Mouse (Mus musculus) intestine, postnatal 0 days (tissue): ENCODE measurements around the gene Fbxo42. TPM values are rescaled to one million over a fixed set of nuclear protein-coding genes. Genes with fewer than 3 reads are reported as not detected.
A peak's percentile ranks its signal among the peaks of the same experiment; 100 is the strongest.

Source experiments
- ATAC-seq: fragments of 200-750 bp; cut with Nextera tagmentation; 2 replicates; pipeline ENCODE4 v1.8.0; 2017; ENCODE audit warnings: mild to moderate bottlenecking, moderate TSS enrichment, moderate library complexity
- H3K27ac ChIP-seq: fragments of 300-500 bp; sonication (generic); 2 replicates; pipeline ENCODE4 v1.5.1; 2014; ENCODE audit warnings: mild to moderate bottlenecking, low read depth, low read length, moderate library complexity
- H3K27me3 ChIP-seq: fragments of 300-500 bp; sonication (generic); replicated peaks from 2 replicates; pipeline ENCODE4 v1.6.1; 2014; ENCODE audit warnings: low read length, mixed read lengths; ENCODE audit not compliant: control insufficient read depth, insufficient read depth
- H3K36me3 ChIP-seq: fragments of 300-500 bp; sonication (generic); 2 replicates; pipeline ENCODE4 v1.6.1; 2014; ENCODE audit warnings: mild to moderate bottlenecking, moderate library complexity; ENCODE audit not compliant: control insufficient read depth, insufficient read depth
- H3K4me1 ChIP-seq: fragments of 300-500 bp; sonication (generic); replicated peaks from 2 replicates; pipeline ENCODE4 v1.6.1; 2014; ENCODE audit warnings: antibody characterized with exemption, low read length, mixed read lengths; ENCODE audit not compliant: control insufficient read depth, insufficient read depth
- H3K4me2 ChIP-seq: fragments of 300-500 bp; sonication (generic); replicated peaks from 2 replicates; pipeline ENCODE4 v1.6.1; 2014; ENCODE audit warnings: low read depth, mild to moderate bottlenecking, moderate library complexity
- H3K4me3 ChIP-seq: fragments of 300-500 bp; sonication (generic); 2 replicates; pipeline ENCODE4 v1.5.1; 2014; ENCODE audit warnings: low read depth, low read length
- H3K9ac ChIP-seq: fragments of 300-500 bp; sonication (generic); 2 replicates; pipeline ENCODE4 v1.6.1; 2014; ENCODE audit warnings: mild to moderate bottlenecking, low read depth, low read length
- H3K9me3 ChIP-seq: fragments of 300-500 bp; sonication (generic); 2 replicates; pipeline ENCODE4 v1.6.1; 2016; ENCODE audit warnings: mixed run types; ENCODE audit not compliant: control insufficient read depth
- CTCF ChIP-seq: sonication (generic); IDR thresholded peaks from 2 replicates; pipeline ENCODE4 v1.5.1; 2016; ENCODE audit warnings: low read depth, mild to moderate bottlenecking, control low read depth, antibody characterized with exemption, moderate library complexity
- WGBS: fragments of 180-500 bp; shearing (Covaris S2); extraction: QIAGEN DNeasy Blood & Tissue Kit; methylation state at CpG from one replicate; pipeline ENCODE4 v1.1.7; 2014; 5-methylcytosine and 5-hydroxymethylcytosine counted together
- polyA plus RNA-seq: library from polyadenylated mRNA; unstranded; fragments of >200 nt; fragmentation: Nextera tagmentation; extraction: Ambion mirVana; gene quantifications from 2 replicates; pipeline ENCODE4 v1.2.1, GENCODE M21; 2015

Gene Fbxo42
- polyA plus RNA-seq, 1 experiment from 2014 or later = 11.6 TPM

DNA sequence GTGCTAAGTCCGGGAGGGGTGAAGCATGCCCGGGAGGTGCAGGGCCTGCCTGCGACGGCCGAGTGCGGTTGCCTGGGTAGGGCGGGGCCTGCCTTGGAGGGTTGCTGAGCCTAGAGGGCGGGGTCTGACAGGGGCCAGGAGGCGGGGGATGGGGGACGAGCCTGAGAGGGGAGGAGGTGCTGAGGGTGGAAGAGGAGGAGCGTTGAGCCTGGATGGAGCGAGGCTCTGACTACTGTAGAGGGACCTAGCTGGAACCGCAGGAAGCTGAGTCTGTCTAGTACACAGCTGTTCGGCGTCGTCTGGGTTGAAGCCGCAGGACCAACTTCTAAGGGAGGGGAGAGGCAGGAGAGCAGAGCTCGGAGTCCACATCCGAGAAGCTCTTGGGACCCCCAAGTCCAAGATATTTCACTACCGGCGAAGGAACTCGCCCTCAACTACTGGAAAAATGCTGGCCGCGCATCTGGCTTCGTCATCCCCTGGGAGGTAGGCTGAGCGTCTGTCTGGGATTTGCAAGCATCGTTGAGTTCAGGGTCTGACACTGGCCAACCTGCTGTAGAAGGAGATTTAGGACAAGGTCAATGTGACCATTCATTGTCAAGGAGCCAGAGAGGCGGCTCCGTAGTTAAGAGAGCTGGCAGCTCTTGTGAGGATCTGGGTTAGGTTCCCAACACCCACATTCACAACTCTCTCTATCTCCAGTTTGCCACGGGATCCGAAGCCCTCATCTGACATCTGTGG lies 91.8 kb downstream of the Fbxo42 start, which contains the start of gene Arhgef19:
TSS of gene Arhgef19 (plus strand) at position 112 of the 738 bp plus-strand sequence.
- Histone ChIP-seq H3K27me3 (no peaks in the 10 kb centered on the region), H3K36me3 (no peaks in the 10 kb centered on the region; the same call in 1 of the 2 replicates), H3K4me1 (peaks cover 11% of the 10 kb centered on the region; the same call in 1 of the 2 replicates), H3K9ac (peak within 1 kb of the TSS; percentile 26; the same call in 1 of the 2 replicates), H3K4me3 (peak within 1 kb of the TSS; percentile 37), H3K27ac (peak within 1 kb of the TSS; percentile 68), H3K4me2 (peak within 1 kb of the TSS; percentile 78), H3K9me3 (no peaks in the 10 kb centered on the region)
- no peak; the same call in 1 of the 2 replicates for TF ChIP-seq CTCF
- peak; percentile 79 for ATAC-seq
- 3% methylated on average over 31 of the region's 31 CpGs for WGBS

DNA sequence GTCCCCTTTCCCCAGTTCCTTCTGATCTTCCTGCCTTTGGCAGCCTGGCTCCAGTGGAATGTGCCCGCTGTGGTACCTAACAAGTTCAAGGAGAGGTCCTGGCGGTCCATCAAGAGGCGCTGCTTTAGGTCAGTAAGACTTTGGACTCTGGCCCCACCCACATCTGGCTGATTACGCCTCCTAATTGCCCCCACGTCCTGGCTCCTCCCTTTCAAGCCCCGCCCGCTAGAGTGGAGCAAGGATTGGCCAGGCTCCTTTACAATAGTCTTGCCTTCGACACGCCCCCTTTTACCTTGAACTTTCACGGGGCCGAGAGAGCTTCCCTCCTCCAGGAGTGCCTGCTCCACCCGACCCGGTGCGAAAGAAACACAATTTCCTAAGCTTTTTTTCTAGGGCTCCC lies 92.9 kb downstream of the Fbxo42 start:
- no peaks in the 10 kb centered on the region for H3K9me3 ChIP-seq
- peak overlapping the region; percentile 78 for H3K4me2 ChIP-seq
- H3K4me3 ChIP-seq = peak overlapping the region; percentile 37
- H3K27me3 ChIP-seq = no peaks in the 10 kb centered on the region
- peak; percentile 79 for ATAC-seq
- no peak for TF ChIP-seq CTCF
- H3K27ac ChIP-seq = peak overlapping the region; percentile 58; the same call in 1 of the 2 replicates
- H3K36me3 ChIP-seq = no peaks in the 10 kb centered on the region; the same call in 1 of the 2 replicates
- 2% methylated on average over 14 of the region's 14 CpGs for WGBS
- peaks cover 11% of the 10 kb centered on the region; the same call in 1 of the 2 replicates for H3K4me1 ChIP-seq
- no peak overlapping the region for H3K9ac ChIP-seq

DNA sequence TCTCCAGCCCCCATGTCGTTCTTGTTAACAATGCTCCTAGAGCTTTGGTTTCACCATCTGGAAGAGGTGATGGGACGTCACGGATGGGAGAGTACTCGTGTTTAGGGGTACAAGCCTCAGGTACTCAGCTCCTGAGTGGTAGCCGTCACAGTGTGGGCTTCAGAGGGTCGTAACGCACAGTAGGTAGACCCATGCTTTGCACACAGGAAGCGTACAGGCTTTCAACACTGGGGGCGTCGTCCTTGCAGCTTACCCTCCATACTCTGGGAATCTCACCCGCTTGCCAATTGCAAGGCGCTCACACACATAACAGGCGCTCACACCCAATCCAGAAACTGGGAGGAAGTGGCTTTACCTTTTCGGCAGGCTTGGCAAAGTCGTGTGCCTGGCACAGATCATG lies 94.1 kb downstream of the Fbxo42 start:
- WGBS = 38% methylated on average over 15 of the region's 15 CpGs
- 0 out of 2 replicates have a peak overlapping the region, but pooled peaks have one; percentile 39 for H3K4me2 ChIP-seq
- no peak overlapping the region for H3K9ac ChIP-seq
- peaks cover 12% of the 10 kb centered on the region; the same call in 1 of the 2 replicates for H3K4me1 ChIP-seq
- H3K27ac ChIP-seq = no peak overlapping the region
- H3K4me3 ChIP-seq = no peak overlapping the region
- no peaks in the 10 kb centered on the region for H3K27me3 ChIP-seq
- no peak for TF ChIP-seq CTCF
- ATAC-seq = no peak
- H3K36me3 ChIP-seq = no peaks in the 10 kb centered on the region; the same call in 1 of the 2 replicates
- H3K9me3 ChIP-seq = no peaks in the 10 kb centered on the region

GRCm38 (mm10) chr4:141242651-141243241 lies 95.0 kb downstream of the Fbxo42 start:
- Histone ChIP-seq H3K4me1 (peaks cover 14% of the 10 kb centered on the region; the same call in 1 of the 2 replicates), H3K27me3 (no peaks in the 10 kb centered on the region), H3K4me3 (no peak overlapping the region), H3K9me3 (no peaks in the 10 kb centered on the region), H3K36me3 (no peaks in the 10 kb centered on the region; the same call in 1 of the 2 replicates), H3K4me2 (peak overlapping the region; percentile 39), H3K27ac (no peak overlapping the region), H3K9ac (no peak overlapping the region)
- WGBS = 9% methylated on average over 11 of the region's 11 CpGs
- no peak for ATAC-seq
- TF ChIP-seq CTCF = no peak

GRCm38 (mm10) chr4:141243636-141244035 lies 95.9 kb downstream of the Fbxo42 start:
- Histone ChIP-seq H3K4me1 (peaks cover 14% of the 10 kb centered on the region; the same call in 1 of the 2 replicates), H3K27ac (no peak overlapping the region), H3K4me3 (no peak overlapping the region), H3K36me3 (no peaks in the 10 kb centered on the region; the same call in 1 of the 2 replicates), H3K4me2 (no peak overlapping the region), H3K9ac (no peak overlapping the region), H3K27me3 (no peaks in the 10 kb centered on the region), H3K9me3 (no peaks in the 10 kb centered on the region)
- no peak for TF ChIP-seq CTCF
- 42% methylated on average over 5 of the region's 5 CpGs for whole genome bisulfite sequencing
- ATAC-seq = no peak

DNA sequence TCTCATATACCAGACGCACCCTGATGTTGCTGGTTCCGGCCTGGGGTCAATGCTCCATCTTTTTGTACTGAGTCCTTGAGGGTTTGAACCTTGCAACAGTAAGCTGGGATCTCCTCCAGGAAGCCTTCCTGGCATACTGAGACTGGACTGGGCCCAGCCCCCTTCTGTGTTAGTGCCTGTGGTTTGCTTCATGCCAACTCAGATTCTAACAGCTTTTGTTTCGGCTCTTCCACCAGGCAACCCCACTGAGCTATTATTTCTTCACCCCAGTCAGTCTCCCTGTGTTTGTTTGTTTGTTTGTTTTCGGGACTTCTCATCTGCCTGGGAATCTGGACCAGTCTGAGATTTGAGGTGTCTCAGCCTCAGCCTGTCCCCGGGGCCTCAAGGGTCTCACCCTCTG lies 96.7 kb downstream of the Fbxo42 start:
- Histone ChIP-seq H3K36me3 (no peaks in the 10 kb centered on the region; the same call in 1 of the 2 replicates), H3K4me2 (no peak overlapping the region), H3K27ac (no peak overlapping the region), H3K4me1 (peaks cover 11% of the 10 kb centered on the region; the same call in 1 of the 2 replicates), H3K27me3 (no peaks in the 10 kb centered on the region), H3K9ac (no peak overlapping the region), H3K4me3 (no peak overlapping the region), H3K9me3 (no peaks in the 10 kb centered on the region)
- WGBS = 57% methylated on average over 5 of the region's 5 CpGs
- TF ChIP-seq CTCF = no peak
- ATAC-seq = no peak
